Mouse (Mus musculus) right cerebral cortex, postnatal 36 days (tissue): ENCODE measurements at regions not wholly inside any gene's neighbourhood (a gene's known extent, or its start where the extent isn't known, plus 50 kb on each side); places are given as distances from the start of the nearest gene placed in this dataset.

Experiments
- DNase-seq, 2 experiments: peaks; one replicate each; pipeline ENCODE4 v3.0.0; 2022; ENCODE audit warnings: low spot score in 2 of 2, mixed read lengths in 1 of 2

- no peak for DNase-seq
Observed at GRCm38 (mm10) chrX:47536130-47536529, 356.6 kb downstream of the Smarca1 start.

- no peak for DNase-seq
Observed at GRCm38 (mm10) chrX:47495056-47495455, 397.7 kb downstream of the Smarca1 start.

- peak; percentile 16 to 25 for DNase-seq
Observed at GRCm38 (mm10) chrX:47482728-47483127, 410.0 kb downstream of the Smarca1 start.

GRCm38 (mm10) chrX:47478226-47478625, 414.5 kb downstream of the Smarca1 start:
- DNase-seq: no peak

GRCm38 (mm10) chrX:47466721-47467499, 425.9 kb downstream of the Smarca1 start:
- DNase-seq: no peak

- DNase-seq: no peak
Observed at GRCm38 (mm10) chrX:47461660-47462490, 430.9 kb downstream of the Smarca1 start.
